Mouse (Mus musculus) skeletal muscle tissue, adult 2 months (tissue): ENCODE measurements around the gene Ugt1a10.
"Not testable (repeated sequence)": the region's sequence is repeated elsewhere in the genome, so short reads cannot be mapped to it uniquely, and the experiment has no call there.

Source experiments
- DNase-seq: peaks from one replicate; pipeline ENCODE4 v3.0.0-alpha.2; 2012; ENCODE audit warnings: low read depth, low spot score

Gene Ugt1a10

DNA sequence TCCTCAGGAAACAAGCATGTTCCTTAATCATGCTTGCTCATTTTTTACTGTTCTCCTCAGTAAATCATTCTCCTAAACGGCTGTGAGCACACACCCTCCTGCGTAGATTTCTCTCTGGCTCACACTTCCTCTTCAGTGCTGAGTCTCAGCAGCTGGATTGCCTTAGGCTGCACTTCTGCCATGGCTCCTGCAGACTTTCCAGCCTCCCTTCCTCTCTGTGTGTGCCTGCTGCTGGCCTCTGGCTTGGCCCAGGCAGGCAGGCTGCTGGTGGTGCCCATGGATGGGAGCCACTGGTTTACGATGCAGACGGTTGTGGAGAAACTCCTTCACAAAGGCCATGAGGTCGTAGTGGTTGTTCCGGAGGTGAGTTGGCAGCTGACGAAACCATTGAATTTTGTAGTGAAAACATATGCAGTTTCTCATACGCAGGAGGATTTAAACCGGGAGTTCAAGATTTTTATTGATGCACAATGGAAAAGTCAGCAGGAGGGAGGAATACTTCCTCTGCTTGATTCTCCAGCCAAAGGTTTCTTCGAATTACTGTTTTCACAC, 39.8 kb downstream of the Ugt1a10 start, which contains the start of gene Ugt1a7c:
TSS of gene Ugt1a7c (plus strand) at position 122 of the 552 bp plus-strand sequence.
- DNase-seq, result peak; percentile 24

DNA sequence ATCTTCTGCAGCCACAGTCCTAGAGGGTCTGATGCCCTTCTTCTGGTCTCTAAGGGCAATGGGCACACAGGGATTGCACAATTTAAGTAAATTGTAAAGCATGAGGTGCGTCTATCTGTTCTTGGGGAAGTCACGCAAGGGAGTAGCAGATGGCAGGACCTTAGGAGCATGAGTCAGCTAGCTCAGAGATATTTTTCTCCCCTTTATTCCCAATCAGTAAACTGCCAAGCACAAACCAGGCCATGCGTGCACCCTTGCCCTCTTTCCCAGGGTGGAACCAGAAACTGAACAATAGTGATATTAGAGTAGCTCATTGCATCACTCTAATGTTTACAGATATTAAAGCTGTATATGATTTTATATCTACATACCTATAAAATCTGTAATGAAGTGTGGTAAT, 43.4 kb downstream of the Ugt1a10 start:
- not testable (repeated sequence) for DNase-seq

DNA sequence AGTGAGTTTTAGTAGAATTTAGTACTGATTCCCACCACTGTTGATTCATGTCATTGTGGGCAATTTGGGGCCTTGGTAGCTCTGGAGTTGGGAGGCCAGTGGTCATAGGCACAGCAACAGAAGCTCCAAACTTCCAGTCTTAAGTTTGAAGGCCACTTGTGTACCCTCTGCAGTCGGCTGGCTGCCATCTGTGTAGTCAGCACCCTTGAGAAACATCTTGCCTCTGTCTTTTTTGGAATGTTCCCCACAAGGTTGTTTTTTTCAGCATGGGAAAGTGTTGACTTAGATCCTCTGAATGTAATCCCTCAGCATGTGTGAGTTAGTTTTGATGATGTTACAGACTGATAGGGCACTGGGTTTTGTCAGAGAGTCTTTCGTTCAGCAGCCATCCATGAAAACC, 44.5 kb downstream of the Ugt1a10 start:
- DNase-seq, result not testable (repeated sequence)

DNA sequence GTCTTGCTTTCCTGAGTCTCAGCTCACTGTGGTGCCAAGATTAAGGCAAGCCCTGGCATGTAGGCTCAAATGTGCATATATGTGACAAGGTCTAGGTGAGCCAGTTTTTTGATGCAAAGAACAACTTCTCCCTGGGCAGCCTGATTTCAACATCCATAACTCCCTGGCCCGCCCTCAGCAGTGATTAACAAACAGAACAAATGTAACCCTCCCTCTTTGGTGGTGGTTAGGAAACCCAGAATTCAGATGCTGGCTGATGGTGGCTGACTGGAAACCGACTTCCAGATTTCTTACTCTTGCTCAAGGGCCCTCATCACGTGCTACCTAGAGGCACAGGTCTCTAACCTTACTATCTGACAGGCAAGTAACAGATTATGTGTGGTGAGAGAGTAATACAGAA, 47.8 kb downstream of the Ugt1a10 start, which contains the start of gene Ugt1a6b:
TSS of gene Ugt1a6b (plus strand) at position 234 of the 400 bp plus-strand sequence.
- DNase-seq, result not testable (repeated sequence)

DNA sequence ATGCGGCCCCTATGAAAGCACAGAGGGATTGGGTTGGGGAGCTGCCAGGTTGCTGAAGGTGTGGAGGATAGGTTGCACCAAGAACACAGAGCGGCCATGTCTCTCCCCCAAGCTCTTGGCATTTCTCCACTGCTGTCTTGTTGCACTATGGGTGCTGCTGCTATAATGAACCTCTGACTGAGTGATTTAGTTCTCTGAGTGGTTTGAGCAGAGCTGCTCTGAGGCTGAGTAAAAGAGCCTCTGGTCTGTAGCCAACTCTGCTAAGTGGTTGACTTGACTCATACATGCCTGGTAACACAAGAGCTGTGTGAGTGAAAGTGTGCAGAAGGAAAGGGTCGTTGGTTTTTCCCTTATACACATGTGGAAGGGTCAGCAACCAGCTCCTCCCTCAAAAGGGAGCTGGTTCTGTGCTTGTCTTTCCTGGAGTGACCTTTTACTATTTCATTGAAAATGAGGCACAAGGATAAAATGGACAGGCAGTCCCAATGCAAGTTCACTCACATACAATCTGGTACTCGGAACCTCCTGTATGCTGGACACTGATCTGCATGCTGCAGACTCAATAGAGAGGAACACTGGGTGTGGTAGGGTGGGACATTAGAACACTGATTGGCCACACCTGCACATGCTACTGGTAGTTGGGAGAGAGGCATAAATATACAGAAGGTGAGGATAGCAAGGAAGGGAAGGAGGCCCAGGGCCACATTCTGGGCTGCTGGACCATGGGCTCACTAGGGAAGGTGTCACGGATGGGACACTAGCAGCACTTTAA, 48.7 kb downstream of the Ugt1a10 start:
- DNase-seq, result not testable (repeated sequence)

DNA sequence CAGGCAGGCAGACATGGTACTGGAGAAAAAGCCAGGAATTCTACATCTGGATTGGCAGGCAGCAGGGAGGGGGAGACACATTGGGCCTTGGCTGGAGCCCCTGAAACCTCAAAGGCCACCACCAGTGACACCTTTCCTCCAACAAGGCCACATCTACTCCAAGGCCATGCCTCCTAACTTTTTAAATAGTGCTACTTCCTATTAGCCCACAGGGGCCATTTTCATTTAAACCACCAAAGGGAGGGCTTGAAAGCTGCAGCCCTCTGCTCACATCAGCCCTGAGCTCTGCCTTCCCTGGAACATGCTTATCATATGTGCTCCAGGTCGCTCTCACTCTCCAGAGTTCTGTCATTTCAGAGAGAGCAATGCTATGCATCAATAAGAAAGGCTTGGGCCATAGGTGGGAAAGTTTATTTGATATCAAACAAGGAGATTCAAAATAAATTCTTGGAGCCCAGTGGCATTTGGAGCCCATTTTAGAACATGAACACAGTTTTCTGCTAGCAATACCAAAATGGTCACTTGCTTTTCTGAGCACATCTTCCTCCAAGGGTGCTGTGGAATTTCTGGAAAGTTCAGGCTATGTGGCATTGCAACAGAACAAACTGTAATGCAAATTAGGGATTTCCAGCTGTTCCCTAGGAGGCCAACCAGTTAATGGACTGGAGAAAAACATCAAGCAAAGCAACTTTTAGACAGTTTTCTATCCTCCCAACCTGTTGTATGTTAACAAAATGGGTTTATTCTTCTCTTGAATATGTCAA, 49.7 kb downstream of the Ugt1a10 start:
- no peak for DNase-seq

DNA sequence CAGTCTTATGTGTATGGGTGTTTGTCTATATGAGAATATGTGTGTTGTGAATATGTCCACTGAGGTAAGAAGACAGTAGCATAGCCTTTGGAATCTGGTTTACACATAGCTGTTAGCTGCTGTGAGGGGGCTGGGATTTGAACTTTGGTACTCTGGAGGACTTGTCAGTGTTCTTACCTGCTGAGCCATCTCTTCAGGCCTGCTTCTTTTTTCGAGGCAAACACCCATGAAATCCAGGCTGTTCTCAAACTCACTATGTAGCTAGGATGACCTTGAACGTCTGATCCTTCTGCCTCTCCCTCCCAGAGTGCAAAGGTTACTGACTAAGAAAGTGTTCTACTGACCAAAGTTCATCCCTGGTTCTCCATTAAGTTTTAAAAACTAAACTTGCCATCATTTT, 50.5 kb downstream of the Ugt1a10 start:
- no peak for DNase-seq

DNA sequence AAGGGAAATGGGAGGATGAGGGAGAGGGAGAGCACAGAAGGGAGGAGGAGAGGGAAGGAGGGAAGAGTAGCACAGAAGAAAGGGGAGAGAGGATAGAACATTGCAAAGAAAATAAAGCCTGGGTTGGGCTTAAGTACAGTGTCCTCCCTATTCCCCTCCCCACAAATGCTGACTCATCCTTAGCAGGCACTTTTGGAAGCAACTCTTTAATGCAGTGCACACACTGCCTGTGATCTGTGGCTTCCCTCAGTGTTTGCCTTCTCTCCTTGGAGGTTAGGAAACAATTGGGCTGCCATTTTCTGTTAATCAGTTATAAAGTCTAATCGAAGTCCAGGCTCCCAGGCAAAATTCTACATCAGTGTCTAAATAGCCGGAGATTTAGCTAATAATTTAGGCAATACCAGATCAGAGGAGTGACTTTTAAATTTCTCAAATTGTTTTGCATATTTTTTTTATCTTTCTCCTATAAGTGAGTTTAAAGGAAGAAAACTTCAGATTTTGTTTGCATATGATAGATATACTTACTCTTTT, 53.9 kb downstream of the Ugt1a10 start:
- DNase-seq, result not testable (repeated sequence)

DNA sequence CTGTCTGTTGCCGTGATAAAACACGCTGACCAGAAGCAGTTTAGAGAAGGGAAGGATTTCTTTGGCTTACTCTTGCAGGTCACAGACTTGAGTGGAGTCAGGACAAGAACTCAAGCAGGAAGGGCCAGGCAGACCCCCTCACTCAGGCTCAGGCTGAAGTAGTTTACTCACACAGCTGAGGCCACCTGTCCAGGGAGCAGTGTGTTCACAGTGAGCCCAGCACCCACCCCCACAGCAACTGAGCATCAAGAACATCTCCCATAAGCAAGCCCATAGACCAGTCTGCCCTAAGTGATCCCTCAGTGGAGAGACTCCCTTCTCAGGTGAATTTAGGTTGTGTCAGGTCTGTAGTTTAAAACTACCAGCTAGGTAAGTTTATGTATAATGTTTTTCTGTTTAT, 54.4 kb downstream of the Ugt1a10 start:
- DNase-seq, result not testable (repeated sequence)

DNA sequence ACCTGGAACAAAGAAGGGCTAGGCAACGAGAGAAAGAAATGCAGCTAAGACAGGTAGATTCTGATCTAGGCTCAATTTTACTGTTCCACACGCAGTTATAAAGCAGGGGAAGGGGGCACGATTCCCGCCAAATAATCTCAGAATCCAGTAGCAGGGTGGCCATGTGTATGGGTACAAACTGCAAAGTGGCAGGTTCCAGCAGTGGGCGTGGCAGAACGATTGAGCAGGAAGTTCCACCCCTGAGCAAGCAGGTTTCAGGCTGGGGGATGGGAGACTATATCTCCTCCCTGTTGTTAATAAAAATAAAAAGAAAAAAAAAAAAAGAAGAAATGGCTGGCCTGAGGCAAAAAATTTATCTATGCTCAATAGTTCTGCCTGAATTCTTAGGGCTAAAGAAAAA, 57.6 kb downstream of the Ugt1a10 start:
- not testable (repeated sequence) for DNase-seq

DNA sequence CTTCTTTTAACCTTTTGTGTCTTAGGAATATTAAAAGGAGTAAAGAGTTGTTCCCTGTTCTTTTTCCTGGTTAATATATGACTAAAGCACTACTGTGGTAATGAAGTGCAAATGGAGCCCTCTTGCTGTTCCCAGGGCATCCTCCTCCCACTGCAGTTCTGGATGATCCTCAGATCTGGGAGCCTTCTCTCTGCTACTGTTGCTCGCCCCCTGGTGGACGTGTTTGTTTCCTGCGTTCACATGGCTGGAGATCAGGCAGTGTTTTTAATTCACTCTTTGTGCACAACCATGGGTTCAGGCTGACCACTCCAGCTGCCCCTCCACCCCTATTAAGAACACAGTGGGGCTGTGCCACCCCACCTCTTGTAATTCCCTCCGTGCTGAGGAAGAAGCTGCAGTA, 65.4 kb downstream of the Ugt1a10 start:
- DNase-seq, result not testable (repeated sequence)

DNA sequence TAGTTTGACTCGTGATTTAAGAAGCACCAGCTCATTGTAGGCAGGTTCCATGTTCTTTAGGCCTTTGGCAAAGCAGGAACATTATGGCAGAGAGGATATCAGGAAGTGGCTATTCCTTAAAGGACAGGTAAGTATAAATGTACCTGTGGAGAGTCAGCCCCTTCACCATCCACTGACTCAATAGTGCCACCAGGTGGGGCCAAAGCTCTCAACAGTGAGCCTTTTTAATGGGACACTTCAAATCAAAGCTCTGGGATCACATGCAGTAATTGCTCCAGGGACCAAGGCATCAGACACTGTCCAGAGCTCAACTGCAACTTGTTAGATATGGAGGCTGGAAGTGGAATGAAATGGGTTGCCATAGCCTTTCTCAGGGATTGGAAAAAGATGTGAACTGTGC, 66.3 kb downstream of the Ugt1a10 start:
- not testable (repeated sequence) for DNase-seq

DNA sequence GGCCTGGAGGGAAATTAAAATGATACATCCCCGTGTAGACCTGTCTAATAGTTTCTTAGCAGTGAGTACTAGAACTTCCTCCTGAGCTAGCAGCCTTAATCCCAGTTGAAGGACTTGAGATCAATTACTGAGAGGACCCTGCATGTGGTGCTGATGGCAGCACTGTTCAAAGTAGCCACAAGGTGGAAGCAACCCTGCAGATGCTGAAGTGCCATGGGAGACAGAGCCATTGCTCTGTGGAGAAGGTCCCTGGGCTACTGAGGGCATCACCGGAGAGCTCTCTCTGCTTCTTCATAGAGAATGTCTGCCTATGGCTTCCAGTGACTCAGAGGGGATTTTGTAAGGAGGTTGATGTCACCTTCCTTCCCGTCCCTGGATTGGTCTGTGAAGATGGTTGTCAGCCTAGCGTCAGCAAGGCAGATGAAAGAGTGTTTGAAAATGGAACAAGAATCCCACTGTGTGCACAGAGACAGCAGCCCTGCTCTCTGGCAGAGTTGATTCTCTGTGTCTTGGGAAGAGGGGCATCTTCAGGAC, 70.7 kb downstream of the Ugt1a10 start:
- DNase-seq, result not testable (repeated sequence)

DNA sequence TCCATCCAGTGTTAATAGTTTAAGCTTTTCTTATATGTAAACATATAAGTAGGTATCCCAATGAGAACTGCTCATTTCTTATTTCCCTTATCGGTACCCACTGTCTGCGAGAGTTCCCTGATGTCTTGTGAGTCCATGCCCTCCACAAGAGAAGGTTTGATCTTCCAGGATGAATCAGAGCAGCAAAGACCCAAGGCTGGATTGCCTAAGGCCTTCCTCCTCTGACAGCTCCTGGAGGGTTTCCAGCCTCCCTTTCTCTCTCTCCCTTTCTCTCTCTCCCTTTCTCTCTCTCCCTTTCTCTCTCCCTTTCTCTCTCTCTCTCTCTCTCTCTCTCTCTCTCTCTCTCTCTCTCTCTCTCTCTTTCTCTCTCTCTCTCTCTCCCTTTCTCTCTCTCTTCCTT, 73.9 kb downstream of the Ugt1a10 start:
- not testable (repeated sequence) for DNase-seq

DNA sequence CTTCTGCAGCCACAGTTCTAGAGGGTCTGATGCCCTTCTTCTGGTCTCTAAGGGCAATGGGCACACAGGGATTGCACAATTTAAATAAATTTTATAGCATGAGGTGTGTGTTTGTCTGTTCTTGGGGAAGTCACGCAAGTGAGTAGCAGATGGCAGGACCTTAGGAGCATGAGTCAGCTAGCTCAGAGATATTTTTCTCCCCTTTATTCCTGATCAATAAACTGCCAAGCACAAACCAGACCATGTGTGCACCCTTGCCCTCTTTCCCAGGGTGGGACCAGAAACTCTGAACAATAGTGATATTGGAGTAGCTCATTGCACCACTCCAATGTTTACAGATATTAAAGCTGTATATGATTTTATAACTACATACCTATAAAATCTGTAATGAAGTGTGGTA, 75.0 kb downstream of the Ugt1a10 start:
- not testable (repeated sequence) for DNase-seq

DNA sequence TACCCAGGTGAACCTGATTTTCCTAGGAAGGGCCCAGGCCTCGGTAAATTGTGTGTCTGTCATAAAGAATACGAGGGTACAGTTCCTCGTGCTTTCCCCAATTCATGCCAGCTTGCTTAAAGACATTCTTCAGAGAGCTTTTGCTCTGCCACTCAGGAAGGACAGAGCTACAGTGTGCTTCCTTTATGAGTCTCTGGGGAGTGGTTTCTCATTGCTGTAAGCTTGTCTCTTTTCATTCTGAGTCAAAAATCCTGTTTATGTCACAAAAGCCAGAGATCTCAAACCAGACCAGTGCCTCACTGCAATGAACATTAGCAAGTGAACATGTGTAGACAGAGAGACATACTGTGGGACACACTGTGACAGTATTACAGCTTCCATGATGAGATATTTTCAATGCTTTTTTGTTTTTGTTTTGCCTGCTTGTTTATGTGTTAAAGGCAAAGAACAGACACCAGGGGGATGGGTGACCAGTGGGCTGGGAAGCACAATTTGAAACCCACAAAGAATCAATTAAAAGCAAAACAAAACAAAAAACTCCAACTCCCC, 78.8 kb downstream of the Ugt1a10 start:
- DNase-seq, result no peak

DNA sequence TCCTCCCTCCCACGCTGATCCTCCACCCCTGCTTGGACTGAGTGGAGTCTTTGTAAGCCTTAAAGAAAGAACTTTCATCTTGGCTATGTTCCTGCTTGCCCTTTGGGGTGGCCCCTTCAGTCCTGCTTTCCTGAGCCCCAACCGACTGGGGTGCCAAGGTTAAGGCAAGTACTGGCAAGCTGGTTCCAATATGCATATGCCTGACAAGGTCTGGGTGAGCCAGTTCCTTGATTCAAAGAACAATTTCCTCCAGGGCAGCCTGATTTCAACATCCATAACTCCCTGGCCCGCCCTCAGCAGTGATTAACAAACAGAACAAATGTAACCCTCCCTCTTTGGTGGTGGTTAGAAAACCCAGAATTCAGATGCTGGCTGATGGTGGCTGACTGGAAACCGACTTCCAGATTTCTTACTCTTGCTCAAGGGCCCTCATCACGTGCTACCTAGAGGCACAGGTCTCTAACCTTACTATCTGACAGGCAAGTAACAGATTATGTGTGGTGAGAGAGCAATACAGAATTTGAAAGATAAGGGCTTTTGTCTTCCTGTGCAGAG, 79.3 kb downstream of the Ugt1a10 start, which contains the start of gene Ugt1a6a:
TSS of gene Ugt1a6a (plus strand) at position 353 of the 555 bp plus-strand sequence.
- DNase-seq, result not testable (repeated sequence)

DNA sequence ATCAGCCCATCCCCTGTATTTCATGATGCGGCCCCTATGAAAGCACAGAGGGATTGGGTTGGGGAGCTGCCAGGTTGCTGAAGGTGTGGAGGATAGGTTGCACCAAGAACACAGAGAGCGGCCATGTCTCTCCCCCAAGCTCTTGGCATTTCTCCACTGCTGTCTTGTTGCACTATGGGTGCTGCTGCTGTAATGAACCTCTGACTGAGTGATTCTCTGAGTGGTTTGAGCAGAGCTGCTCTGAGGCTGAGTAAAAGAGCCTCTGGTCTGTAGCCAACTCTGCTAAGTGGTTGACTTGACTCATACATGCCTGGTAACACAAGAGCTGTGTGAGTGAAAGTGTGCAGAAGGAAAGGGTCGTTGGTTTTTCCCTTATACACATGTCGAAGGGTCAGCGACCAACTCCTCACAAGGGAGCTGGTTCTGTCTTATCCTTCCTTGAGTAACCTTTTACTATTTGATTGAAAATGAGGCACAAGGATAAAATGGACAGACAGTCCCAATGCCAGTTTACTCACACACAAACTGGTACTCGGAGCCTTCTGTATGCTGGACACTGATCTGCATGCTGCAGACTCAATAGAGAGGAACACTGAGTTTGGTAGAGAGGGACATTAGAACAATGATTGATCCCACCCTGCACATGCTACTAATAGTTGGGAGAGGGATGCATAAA, 80.2 kb downstream of the Ugt1a10 start:
- DNase-seq, result not testable (repeated sequence)

DNA sequence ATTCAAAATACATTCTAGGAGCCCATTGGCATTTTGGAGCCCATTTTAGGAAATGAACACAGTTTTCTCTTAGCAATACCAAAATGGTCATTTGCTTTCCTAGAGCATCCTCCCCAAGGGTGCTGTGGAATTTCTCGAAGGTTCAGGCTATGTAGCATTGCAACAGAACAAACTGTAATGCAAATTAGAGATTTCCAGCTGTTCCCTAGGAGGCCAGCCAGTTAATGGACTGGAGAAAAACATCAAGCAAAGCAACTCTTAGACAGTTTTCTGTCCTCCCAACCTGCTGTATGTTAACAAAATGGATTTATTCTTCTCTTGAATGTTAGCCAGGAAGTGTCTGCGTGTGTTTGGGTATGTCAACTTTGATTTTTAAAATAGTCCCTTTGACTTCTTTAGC, 81.5 kb downstream of the Ugt1a10 start:
- DNase-seq, result no peak

DNA sequence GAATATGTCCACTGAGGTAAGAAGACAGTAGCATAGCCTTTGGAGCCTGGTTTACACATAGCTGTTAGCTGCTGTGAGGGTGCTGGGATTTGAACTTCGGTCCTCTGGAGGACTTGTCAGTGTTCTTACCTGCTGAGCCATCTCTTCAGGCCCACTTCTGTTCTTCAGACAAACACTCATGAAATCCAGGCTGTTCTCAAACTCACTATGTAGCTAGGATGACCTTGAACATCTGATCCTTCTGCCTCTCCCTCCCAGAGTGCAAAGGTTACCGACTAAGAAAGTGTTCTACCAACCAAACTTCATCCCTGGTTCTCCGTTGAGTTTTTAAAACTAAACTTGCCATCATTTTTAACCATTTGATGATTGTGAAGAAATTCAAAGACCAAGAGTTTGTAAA, 82.1 kb downstream of the Ugt1a10 start:
- DNase-seq, result no peak

DNA sequence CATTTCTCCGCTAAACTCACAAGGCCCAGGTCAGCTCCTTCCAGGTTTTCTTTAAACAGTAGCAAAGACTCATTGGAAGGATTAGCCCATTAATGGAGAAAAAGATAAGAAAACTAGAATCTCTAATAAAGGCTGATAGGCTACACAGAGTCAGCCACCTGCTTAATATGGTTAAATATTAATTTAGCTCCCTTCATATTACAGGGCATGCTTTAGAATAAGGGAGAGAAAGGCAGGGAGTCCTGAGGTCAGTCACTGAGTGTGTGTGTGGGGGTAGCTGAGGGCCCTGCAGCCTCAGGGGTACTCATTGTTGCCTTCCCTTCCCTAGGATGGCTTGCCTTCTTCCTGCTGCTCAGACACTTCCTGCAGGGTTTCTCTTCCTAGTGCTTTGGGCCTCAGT, 83.0 kb downstream of the Ugt1a10 start:
- DNase-seq, result no peak
